Mouse (Mus musculus) small intestine, adult 2 months (tissue): ENCODE measurements around the gene Tars.

Experiments
- CTCF ChIP-seq: fragments of 200-500 bp; IDR thresholded peaks from 2 replicates; pipeline ENCODE4 v1.5.1; 2012; ENCODE audit warnings: low read depth, mild to moderate bottlenecking, control low read depth, inconsistent platforms, low read length, moderate library complexity, mixed read lengths; ENCODE audit not compliant: insufficient replicate concordance, insufficient read length; ENCODE audit errors: extremely low read depth
- POLR2A ChIP-seq: fragments of 200-500 bp; IDR thresholded peaks from 2 replicates; pipeline ENCODE4 v1.6.1; 2012; ENCODE audit warnings: low read depth, mild to moderate bottlenecking, control low read depth, inconsistent platforms, low read length, moderate library complexity

GRCm38 (mm10) chr15:11406769-11407168 lies 7.3 kb upstream of the Tars start:
- TF ChIP-seq CTCF (peak; percentile 61; the same call in 1 of the 2 replicates), POLR2A (no peak)
